ENCODE assay signal across 10 mouse cellular contexts in the genomic region with DNA sequence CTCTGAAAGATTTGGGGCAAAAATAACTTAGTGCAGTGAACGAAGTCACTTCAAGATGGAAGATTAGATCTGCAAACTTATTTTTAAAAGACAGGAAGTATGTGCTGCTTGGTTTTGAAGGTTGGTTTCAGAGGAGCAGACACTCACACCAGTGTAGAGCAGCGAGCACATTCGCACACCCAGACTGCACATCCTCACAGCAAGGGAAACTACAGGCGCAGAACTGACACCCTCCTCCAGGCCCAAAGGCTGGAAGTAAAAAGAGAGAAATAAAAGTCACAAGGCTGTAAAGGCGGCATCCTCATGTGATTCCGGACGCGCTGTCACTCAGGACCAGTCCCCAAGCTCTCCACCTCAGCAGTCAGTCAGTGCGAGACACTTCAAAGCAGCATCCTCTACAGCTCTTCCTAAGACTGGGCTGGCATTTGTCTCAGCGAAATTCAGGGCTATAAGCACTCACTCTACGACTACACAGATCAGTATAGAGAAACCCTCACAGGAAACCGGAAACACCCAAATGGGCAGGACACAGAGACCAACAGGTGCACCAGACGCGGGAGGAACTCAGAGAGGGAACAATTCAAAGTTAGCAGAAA. TPM values are rescaled to one million over a fixed set of nuclear protein-coding genes. Genes with fewer than 3 reads are reported as not detected.
DNase-seq lines count a peak whose midpoint lies in the region; ATAC-seq lines count a peak whose summit lies in the region.
"Had no signal": no experiment of that assay in that cellular context is flagged by ENCODE, and none has a peak within 500 bp of the region (broad histone marks: within the 10 kb centered on the region; RNA-seq: fewer than 3 reads in every experiment).

No protein-coding gene starts in this region.

- H3K9me3 ChIP-seq in heart, embryonic 11.5 days (replicated peaks; ENCODE audit: control insufficient read depth, low read length), result no peaks in the 10 kb centered on the region
- H3K9me3 ChIP-seq in heart, embryonic 10.5 days, result no peaks in the 10 kb centered on the region
- no peaks in the 10 kb centered on the region for H3K9me3 ChIP-seq in midbrain, embryonic 12.5 days
- no peaks in the 10 kb centered on the region for H3K9me3 ChIP-seq in midbrain, embryonic 10.5 days (replicated peaks)
- H3K9me3 ChIP-seq in limb, embryonic 10.5 days (replicated peaks), result no peaks in the 10 kb centered on the region
- no peaks in the 10 kb centered on the region for H3K9me3 ChIP-seq in forebrain, embryonic 16.5 days (ENCODE audit: control insufficient read depth, low read length)

- no peaks in the 10 kb centered on the region for H3K27me3 ChIP-seq in heart, embryonic 11.5 days (ENCODE audit: control insufficient read depth, insufficient read depth, low read length)
- no peaks in the 10 kb centered on the region for H3K27me3 ChIP-seq in heart, embryonic 10.5 days (ENCODE audit: insufficient read depth, poor library complexity, severe bottlenecking)
- H3K27me3 ChIP-seq in midbrain, embryonic 12.5 days, result no peaks in the 10 kb centered on the region
- H3K27me3 ChIP-seq in midbrain, embryonic 10.5 days (ENCODE audit: low read depth, poor library complexity, severe bottlenecking), result no peaks in the 10 kb centered on the region
- H3K27me3 ChIP-seq in limb, embryonic 10.5 days (ENCODE audit: low read depth, poor library complexity, severe bottlenecking), result no peaks in the 10 kb centered on the region
- H3K27me3 ChIP-seq in forebrain, embryonic 16.5 days (replicated peaks; ENCODE audit: control insufficient read depth, insufficient read depth, low read length), result no peaks in the 10 kb centered on the region

- H3K4me1 ChIP-seq in heart, embryonic 11.5 days (ENCODE audit: control insufficient read depth, insufficient read depth, low read length), result peaks cover 16% of the 10 kb centered on the region
- H3K4me1 ChIP-seq in heart, embryonic 10.5 days, result peaks cover 28% of the 10 kb centered on the region
- peaks cover 24% of the 10 kb centered on the region for H3K4me1 ChIP-seq in midbrain, embryonic 12.5 days
- H3K4me1 ChIP-seq in midbrain, embryonic 10.5 days, result peaks cover 29% of the 10 kb centered on the region
- H3K4me1 ChIP-seq in limb, embryonic 10.5 days, result peaks cover 17% of the 10 kb centered on the region
- peaks cover 19% of the 10 kb centered on the region for H3K4me1 ChIP-seq in forebrain, embryonic 16.5 days (replicated peaks; ENCODE audit: control insufficient read depth, insufficient read depth, low read length)

- no peak for ATAC-seq in heart, embryonic 11.5 days (replicated peaks; ENCODE audit: insufficient number of reproducible peaks, low FRiP score, low TSS enrichment)
- no peak for ATAC-seq in midbrain, embryonic 12.5 days (ENCODE audit: low FRiP score, low read depth)
- ATAC-seq in forebrain, embryonic 16.5 days, result no peak

- H3K9ac ChIP-seq in heart, embryonic 11.5 days (ENCODE audit: low read depth, low read length), result no peak overlapping the region
- 0 out of 2 replicates have a peak overlapping the region, but pooled peaks have one; percentile 24 for H3K9ac ChIP-seq in midbrain, embryonic 12.5 days (replicated peaks)
- no peak overlapping the region for H3K9ac ChIP-seq in forebrain, embryonic 16.5 days (replicated peaks; ENCODE audit: low read depth, low read length)

- no peak overlapping the region for H3K4me3 ChIP-seq in heart, embryonic 11.5 days (ENCODE audit: low read depth, low read length)
- no peak overlapping the region for H3K4me3 ChIP-seq in heart, embryonic 10.5 days
- H3K4me3 ChIP-seq in midbrain, embryonic 12.5 days, result no peak overlapping the region
- no peak overlapping the region for H3K4me3 ChIP-seq in midbrain, embryonic 10.5 days
- H3K4me3 ChIP-seq in limb, embryonic 10.5 days, result 0 out of 2 replicates have a peak overlapping the region, but pooled peaks have one; percentile 70
- H3K4me3 ChIP-seq in forebrain, embryonic 16.5 days (replicated peaks; ENCODE audit: low read length), result no peak overlapping the region

- peaks cover 2% of the 10 kb centered on the region; the same call in 1 of the 2 replicates for H3K36me3 ChIP-seq in heart, embryonic 11.5 days (ENCODE audit: control insufficient read depth, insufficient read depth, low read length)
- peaks cover 35% of the 10 kb centered on the region for H3K36me3 ChIP-seq in heart, embryonic 10.5 days
- peaks cover 25% of the 10 kb centered on the region for H3K36me3 ChIP-seq in midbrain, embryonic 12.5 days
- peaks cover 50% of the 10 kb centered on the region for H3K36me3 ChIP-seq in midbrain, embryonic 10.5 days
- peaks cover 54% of the 10 kb centered on the region for H3K36me3 ChIP-seq in limb, embryonic 10.5 days
- peaks cover 9% of the 10 kb centered on the region; the same call in 1 of the 2 replicates for H3K36me3 ChIP-seq in forebrain, embryonic 16.5 days (ENCODE audit: control insufficient read depth, insufficient read depth)

- 0 out of 2 replicates have a peak overlapping the region, but pooled peaks have one; percentile 5 for H3K4me2 ChIP-seq in heart, embryonic 11.5 days
- H3K4me2 ChIP-seq in midbrain, embryonic 12.5 days (replicated peaks), result peak overlapping the region; percentile 14; the same call in 1 of the 2 replicates
- H3K4me2 ChIP-seq in forebrain, embryonic 16.5 days (ENCODE audit: low read length), result no peak overlapping the region

- WGBS in heart, embryonic 11.5 days (ENCODE audit: insufficient replicate concordance), result 83% methylated on average over 14 of the region's 14 CpGs
- 86% methylated on average over 14 of the region's 14 CpGs for WGBS in heart, embryonic 10.5 days
- WGBS in midbrain, embryonic 12.5 days, result 93% methylated on average over 14 of the region's 14 CpGs
- 93% methylated on average over 14 of the region's 14 CpGs for WGBS in midbrain, embryonic 10.5 days
- WGBS in limb, embryonic 10.5 days, result 90% methylated on average over 14 of the region's 14 CpGs
- WGBS in forebrain, embryonic 16.5 days, result 93% methylated on average over 14 of the region's 14 CpGs

- no peak for DNase-seq in heart, embryonic 10.5 days (ENCODE audit: low spot score)
- DNase-seq in midbrain, embryonic 10.5 days (ENCODE audit: low spot score), result no peak
- no peak for DNase-seq in limb, embryonic 10.5 days (ENCODE audit: low spot score)
- DNase-seq in thymus, postnatal 0 days (ENCODE audit: low spot score), result peak; percentile 73
- no peak for DNase-seq in kidney, adult 9 months
- DNase-seq: adrenal gland, adult 2 months; cerebellum, postnatal 14 days had no signal

- no peak overlapping the region for H3K27ac ChIP-seq in heart, embryonic 11.5 days (ENCODE audit: low read depth, low read length)
- H3K27ac ChIP-seq in heart, embryonic 10.5 days, result no peak overlapping the region
- H3K27ac ChIP-seq in midbrain, embryonic 12.5 days (replicated peaks), result no peak overlapping the region
- H3K27ac ChIP-seq in midbrain, embryonic 10.5 days (replicated peaks), result no peak overlapping the region
- no peak overlapping the region for H3K27ac ChIP-seq in limb, embryonic 10.5 days
- H3K27ac ChIP-seq in forebrain, embryonic 16.5 days (ENCODE audit: low read length), result no peak overlapping the region

RNA-seq across cellular contexts. Expression of a gene that starts 2.6 kb away (rescaled TPM):
- polyA plus RNA-seq in heart, embryonic 11.5 days (2014; fragmentation: Nextera tagmentation; extraction: Ambion mirVana), result 0.23 and 0.49 TPM in 2 replicates
- polyA plus RNA-seq in heart, embryonic 10.5 days (2016; fragmentation: Nextera tagmentation; extraction: Ambion mirVana), result 0.24 and 0.31 TPM in 2 replicates
- polyA plus RNA-seq in midbrain, embryonic 12.5 days (2016; fragmentation: Nextera tagmentation; extraction: Ambion mirVana), result 0.55 and 0.82 TPM in 2 replicates
- polyA plus RNA-seq in midbrain, embryonic 10.5 days (2016; fragmentation: Nextera tagmentation; extraction: Ambion mirVana), result 0.27 and 0.38 TPM in 2 replicates
- polyA plus RNA-seq in limb, embryonic 10.5 days (2016; fragmentation: Nextera tagmentation; extraction: Ambion mirVana), result 0.31 and 0.35 TPM in 2 replicates
- polyA plus RNA-seq in thymus, postnatal 0 days (2015; fragmentation: Nextera tagmentation; extraction: Ambion mirVana), result 9.4 and 13.8 TPM in 2 replicates
- polyA plus RNA-seq in forebrain, embryonic 16.5 days (2015; fragmentation: Nextera tagmentation; extraction: Ambion mirVana), result 0.60 and 0.70 TPM in 2 replicates

RNA-seq across cellular contexts. Expression of a gene that starts 6.9 kb away (rescaled TPM):
- polyA plus RNA-seq in heart, embryonic 11.5 days (2014; fragmentation: Nextera tagmentation; extraction: Ambion mirVana), result 208 and 229 TPM in 2 replicates
- polyA plus RNA-seq in heart, embryonic 10.5 days (2016; fragmentation: Nextera tagmentation; extraction: Ambion mirVana), result 241 and 302 TPM in 2 replicates
- 326 and 333 TPM in 2 replicates for polyA plus RNA-seq in midbrain, embryonic 12.5 days (2016; fragmentation: Nextera tagmentation; extraction: Ambion mirVana)
- 396 and 411 TPM in 2 replicates for polyA plus RNA-seq in midbrain, embryonic 10.5 days (2016; fragmentation: Nextera tagmentation; extraction: Ambion mirVana)
- polyA plus RNA-seq in limb, embryonic 10.5 days (2016; fragmentation: Nextera tagmentation; extraction: Ambion mirVana), result 348 and 375 TPM in 2 replicates
- 491 and 521 TPM in 2 replicates for polyA plus RNA-seq in thymus, postnatal 0 days (2015; fragmentation: Nextera tagmentation; extraction: Ambion mirVana)
- polyA plus RNA-seq in forebrain, embryonic 16.5 days (2015; fragmentation: Nextera tagmentation; extraction: Ambion mirVana), result 278 and 304 TPM in 2 replicates

RNA-seq across cellular contexts. Expression of a gene that starts 28.1 kb away (rescaled TPM):
- 2.9 and 3.2 TPM in 2 replicates for polyA plus RNA-seq in heart, embryonic 11.5 days (2014; fragmentation: Nextera tagmentation; extraction: Ambion mirVana)
- polyA plus RNA-seq in heart, embryonic 10.5 days (2016; fragmentation: Nextera tagmentation; extraction: Ambion mirVana), result 3.1 and 3.3 TPM in 2 replicates
- 1.5 and 1.7 TPM in 2 replicates for polyA plus RNA-seq in midbrain, embryonic 12.5 days (2016; fragmentation: Nextera tagmentation; extraction: Ambion mirVana)
- 2.5 TPM in 2 replicates for polyA plus RNA-seq in midbrain, embryonic 10.5 days (2016; fragmentation: Nextera tagmentation; extraction: Ambion mirVana)
- polyA plus RNA-seq in limb, embryonic 10.5 days (2016; fragmentation: Nextera tagmentation; extraction: Ambion mirVana), result 1.1 and 2.2 TPM in 2 replicates
- 15.1 and 15.3 TPM in 2 replicates for polyA plus RNA-seq in thymus, postnatal 0 days (2015; fragmentation: Nextera tagmentation; extraction: Ambion mirVana)
- 1.6 and 1.7 TPM in 2 replicates for polyA plus RNA-seq in forebrain, embryonic 16.5 days (2015; fragmentation: Nextera tagmentation; extraction: Ambion mirVana)
